Mouse (Mus musculus): ENCODE data around the gene Rpap1. TPM values are rescaled to one million over a fixed set of nuclear protein-coding genes. Genes with fewer than 3 reads are reported as not detected.

The Rpap1 gene
- polyA plus RNA-seq, 1 experiment from 2014 or later, result 23.9 TPM

GRCm38 (mm10) chr2:119798246-119798927 lies 11.1 kb upstream of the Rpap1 start:
- Histone ChIP-seq H3K9me3 (replicated peaks) (no peaks in the 10 kb centered on the region), H3K4me3 (peak overlapping the region; percentile 68; the same call in 1 of the 2 replicates), H3K36me3 (no peaks in the 10 kb centered on the region), H3K27me3 (replicated peaks) (peaks cover 20% of the 10 kb centered on the region; the same call in 1 of the 2 replicates), H3K4me2 (peak overlapping the region; percentile 97), H3K27ac (ENCODE audit: poor library complexity, severe bottlenecking) (0 out of 2 replicates have a peak overlapping the region, but pooled peaks have one; percentile 6), H3K4me1 (replicated peaks) (peaks cover 45% of the 10 kb centered on the region), H3K9ac (no peak overlapping the region)
- 10% methylated on average over 13 of the region's 13 CpGs for WGBS
- no peak for ATAC-seq (ENCODE audit: insufficient number of reproducible peaks, low FRiP score)

DNA sequence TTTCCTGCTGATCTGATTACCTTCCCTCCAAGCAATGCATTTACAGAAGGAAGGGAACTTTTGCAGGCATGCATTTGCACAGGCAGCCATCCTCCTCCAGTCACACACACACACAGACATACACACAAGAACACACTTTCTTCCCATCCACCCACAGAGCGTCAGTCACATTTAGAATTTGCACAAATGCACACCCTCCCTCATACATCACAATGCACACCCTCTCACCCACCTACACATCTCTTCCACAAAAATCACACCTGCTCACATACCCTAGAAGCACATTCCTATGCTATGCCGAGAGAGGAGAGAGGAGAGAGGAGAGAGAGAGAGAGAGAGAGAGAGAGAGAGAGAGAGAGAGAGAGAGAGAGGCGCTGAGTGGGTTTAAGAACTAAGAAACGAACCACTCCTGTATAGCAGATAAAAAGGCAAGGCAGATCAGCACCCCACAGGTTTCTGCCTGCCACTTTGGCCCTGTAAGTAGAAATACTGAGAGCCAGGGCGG lies 10.0 kb upstream of the Rpap1 start, which contains the start of gene Tyro3:
Tyro3 (plus strand) TSS at position 455 of the 505 bp plus-strand sequence.
- 56% methylated on average over 5 of the region's 5 CpGs for WGBS
- no peak for ATAC-seq (ENCODE audit: insufficient number of reproducible peaks, low FRiP score)
- 0 out of 2 replicates have a peak within 1 kb of the TSS, but pooled peaks have one; percentile 2 for H3K9ac ChIP-seq
- no peaks in the 10 kb centered on the region for H3K36me3 ChIP-seq
- H3K9me3 ChIP-seq (replicated peaks), result no peaks in the 10 kb centered on the region
- H3K4me2 ChIP-seq, result peak within 1 kb of the TSS; percentile 97; the same call in 1 of the 2 replicates
- H3K27me3 ChIP-seq (replicated peaks), result peaks cover 20% of the 10 kb centered on the region; the same call in 1 of the 2 replicates
- no peak within 1 kb of the TSS for H3K4me3 ChIP-seq
- peak within 1 kb of the TSS; percentile 6; the same call in 1 of the 2 replicates for H3K27ac ChIP-seq (ENCODE audit: poor library complexity, severe bottlenecking)
- H3K4me1 ChIP-seq (replicated peaks), result peaks cover 35% of the 10 kb centered on the region

DNA sequence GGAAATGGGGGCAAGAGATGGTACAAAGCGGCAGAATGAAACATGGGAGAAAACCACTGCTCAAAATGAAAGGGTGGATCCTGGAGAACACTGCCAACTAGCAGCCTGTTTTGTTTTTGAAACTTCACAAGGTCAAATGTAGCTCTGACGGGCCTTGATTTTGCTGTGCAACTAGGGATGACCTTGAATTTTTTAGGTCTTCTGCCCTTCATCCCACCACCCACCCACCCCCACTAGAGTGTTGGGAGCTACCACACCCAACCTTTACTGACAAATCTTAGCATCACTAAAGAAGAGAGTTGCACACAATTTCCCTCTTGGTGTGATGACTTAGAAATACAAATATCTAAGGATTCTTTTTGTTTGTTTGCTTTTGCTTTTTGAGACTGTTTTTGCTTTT lies 2.7 kb upstream of the Rpap1 start:
- Histone ChIP-seq H3K4me3 (no peak overlapping the region), H3K9me3 (replicated peaks) (no peaks in the 10 kb centered on the region), H3K9ac (no peak overlapping the region), H3K27me3 (replicated peaks) (no peaks in the 10 kb centered on the region), H3K4me1 (replicated peaks) (peaks cover 7% of the 10 kb centered on the region; the same call in 1 of the 2 replicates), H3K4me2 (no peak overlapping the region), H3K27ac (ENCODE audit: poor library complexity, severe bottlenecking) (no peak overlapping the region), H3K36me3 (no peaks in the 10 kb centered on the region)
- 82% methylated on average over 2 of the region's 2 CpGs for WGBS
- ATAC-seq (ENCODE audit: insufficient number of reproducible peaks, low FRiP score), result no peak

DNA sequence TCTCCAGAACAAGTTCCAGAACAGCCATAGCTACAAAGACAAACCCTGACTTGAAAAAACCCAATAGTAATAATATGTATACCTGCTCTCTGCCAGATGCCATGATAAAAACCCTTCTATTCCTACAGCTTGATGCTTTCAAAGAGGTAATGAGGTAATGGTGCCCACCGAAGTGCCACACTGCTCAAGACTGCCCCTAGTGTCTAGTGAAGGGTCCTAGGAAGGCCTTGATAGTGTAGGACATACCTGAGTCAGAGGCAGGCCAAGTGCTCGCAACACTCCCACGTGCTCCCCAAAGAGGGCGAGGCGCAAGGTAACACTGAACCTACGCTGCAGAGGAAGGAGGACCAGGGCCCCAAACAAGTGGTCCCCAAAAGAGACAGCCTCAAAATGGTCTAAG lies 20.1 kb downstream of the Rpap1 start:
- Histone ChIP-seq H3K4me2 (no peak overlapping the region), H3K9me3 (replicated peaks) (no peaks in the 10 kb centered on the region), H3K4me1 (replicated peaks) (no peaks in the 10 kb centered on the region), H3K36me3 (peaks cover 75% of the 10 kb centered on the region), H3K27me3 (replicated peaks) (peaks cover 5% of the 10 kb centered on the region), H3K4me3 (no peak overlapping the region), H3K9ac (no peak overlapping the region), H3K27ac (ENCODE audit: poor library complexity, severe bottlenecking) (no peak overlapping the region)
- WGBS, result 91% methylated on average over 6 of the region's 6 CpGs
- ATAC-seq (ENCODE audit: insufficient number of reproducible peaks, low FRiP score), result no peak

GRCm38 (mm10) chr2:119763924-119764323 lies 23.4 kb downstream of the Rpap1 start:
- no peak overlapping the region for H3K4me3 ChIP-seq
- H3K4me2 ChIP-seq, result no peak overlapping the region
- no peak overlapping the region for H3K27ac ChIP-seq (ENCODE audit: poor library complexity, severe bottlenecking)
- H3K36me3 ChIP-seq, result peaks cover 43% of the 10 kb centered on the region
- H3K9me3 ChIP-seq (replicated peaks), result no peaks in the 10 kb centered on the region
- H3K4me1 ChIP-seq (replicated peaks), result peaks cover 5% of the 10 kb centered on the region
- H3K9ac ChIP-seq, result no peak overlapping the region
- WGBS, result 63% methylated on average over 4 of the region's 4 CpGs
- ATAC-seq (ENCODE audit: insufficient number of reproducible peaks, low FRiP score), result no peak
- H3K27me3 ChIP-seq (replicated peaks), result peaks cover 32% of the 10 kb centered on the region

- Histone ChIP-seq H3K4me3 (no peak overlapping the region), H3K27me3 (replicated peaks) (peaks cover 49% of the 10 kb centered on the region), H3K27ac (ENCODE audit: poor library complexity, severe bottlenecking) (no peak overlapping the region), H3K36me3 (peaks cover 33% of the 10 kb centered on the region), H3K9me3 (replicated peaks) (no peaks in the 10 kb centered on the region), H3K4me2 (no peak overlapping the region), H3K4me1 (replicated peaks) (peaks cover 19% of the 10 kb centered on the region), H3K9ac (no peak overlapping the region)
- 51% methylated on average over 1 of the region's 1 CpGs for WGBS
- ATAC-seq (ENCODE audit: insufficient number of reproducible peaks, low FRiP score), result no peak
These were observed 25.1 kb downstream of the Rpap1 start for GRCm38 (mm10) chr2:119762276-119762675.

- peak within 1 kb of the TSS; percentile 96; the same call in 1 of the 2 replicates for H3K4me2 ChIP-seq
- no peak within 1 kb of the TSS for H3K27ac ChIP-seq (ENCODE audit: poor library complexity, severe bottlenecking)
- H3K36me3 ChIP-seq, result peaks cover 20% of the 10 kb centered on the region
- no peak within 1 kb of the TSS for H3K9ac ChIP-seq
- WGBS, result 8% methylated on average over 9 of the region's 9 CpGs
- H3K4me1 ChIP-seq (replicated peaks), result peaks cover 19% of the 10 kb centered on the region
- ATAC-seq (ENCODE audit: insufficient number of reproducible peaks, low FRiP score), result no peak
- H3K9me3 ChIP-seq (replicated peaks), result no peaks in the 10 kb centered on the region
- peak within 1 kb of the TSS; percentile 67 for H3K4me3 ChIP-seq
- peaks cover 66% of the 10 kb centered on the region for H3K27me3 ChIP-seq (replicated peaks)
These were observed 27.1 kb downstream of the Rpap1 start, which contains the start of gene Ltk for GRCm38 (mm10) chr2:119760251-119760650. Gene Ltk, minus strand, starts transcription at chr2:119760431.

DNA sequence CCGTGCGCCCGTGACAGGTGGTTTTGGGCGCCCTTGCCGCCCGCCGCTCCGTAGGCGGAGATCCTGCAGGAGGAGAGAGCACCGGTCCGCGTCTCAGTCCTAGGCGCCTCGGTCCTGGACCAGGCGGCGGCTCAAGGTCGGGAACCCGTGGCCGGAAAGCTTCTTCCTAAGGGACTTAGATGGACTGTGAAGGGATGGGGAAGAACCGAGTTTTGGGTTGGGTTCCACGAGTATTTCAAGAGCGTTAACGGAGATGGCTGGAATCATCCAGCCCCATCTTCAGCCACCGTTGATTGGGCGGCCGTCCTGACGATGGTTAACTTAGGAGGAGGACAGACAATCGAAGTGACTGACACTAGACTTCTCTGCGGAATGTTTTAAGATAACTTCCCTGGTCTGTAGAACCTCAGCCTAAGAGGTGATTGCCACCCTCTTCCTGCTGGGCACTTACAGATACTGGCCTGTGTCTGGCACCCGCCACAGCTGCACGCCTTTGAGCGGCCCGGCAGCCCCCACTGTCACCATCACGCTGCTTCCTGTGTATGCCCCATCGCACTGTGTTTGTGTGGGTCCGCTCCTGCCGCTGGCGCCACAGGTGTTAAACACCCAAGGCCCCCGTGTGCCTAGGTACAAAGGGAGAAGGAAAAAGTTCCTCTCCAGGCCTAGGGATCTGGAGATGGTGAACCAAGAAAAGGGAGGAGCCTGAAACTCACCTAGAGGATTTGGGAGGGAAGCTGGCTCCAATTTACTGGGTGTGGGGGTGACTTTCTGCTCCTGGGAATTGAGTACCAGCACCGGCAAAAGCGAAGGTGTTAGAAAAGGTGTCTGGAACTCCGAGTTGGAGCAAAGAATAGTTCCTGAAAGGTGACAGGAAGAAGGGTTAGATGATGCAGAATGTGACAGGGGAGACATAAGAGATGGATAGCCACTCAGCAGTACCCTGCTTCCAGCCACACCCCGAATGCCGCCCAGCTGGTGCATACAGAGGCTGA lies 28.2 kb downstream of the Rpap1 start:
- H3K4me1 ChIP-seq (replicated peaks), result peaks cover 19% of the 10 kb centered on the region
- ATAC-seq (ENCODE audit: insufficient number of reproducible peaks, low FRiP score), result no peak
- H3K36me3 ChIP-seq, result peaks cover 9% of the 10 kb centered on the region
- H3K9me3 ChIP-seq (replicated peaks), result no peaks in the 10 kb centered on the region
- no peak overlapping the region for H3K27ac ChIP-seq (ENCODE audit: poor library complexity, severe bottlenecking)
- WGBS, result 5% methylated on average over 44 of the region's 44 CpGs
- peak overlapping the region; percentile 65 for H3K9ac ChIP-seq
- H3K27me3 ChIP-seq (replicated peaks), result peaks cover 76% of the 10 kb centered on the region
- peak overlapping the region; percentile 67 for H3K4me3 ChIP-seq
- H3K4me2 ChIP-seq, result peak overlapping the region; percentile 96

DNA sequence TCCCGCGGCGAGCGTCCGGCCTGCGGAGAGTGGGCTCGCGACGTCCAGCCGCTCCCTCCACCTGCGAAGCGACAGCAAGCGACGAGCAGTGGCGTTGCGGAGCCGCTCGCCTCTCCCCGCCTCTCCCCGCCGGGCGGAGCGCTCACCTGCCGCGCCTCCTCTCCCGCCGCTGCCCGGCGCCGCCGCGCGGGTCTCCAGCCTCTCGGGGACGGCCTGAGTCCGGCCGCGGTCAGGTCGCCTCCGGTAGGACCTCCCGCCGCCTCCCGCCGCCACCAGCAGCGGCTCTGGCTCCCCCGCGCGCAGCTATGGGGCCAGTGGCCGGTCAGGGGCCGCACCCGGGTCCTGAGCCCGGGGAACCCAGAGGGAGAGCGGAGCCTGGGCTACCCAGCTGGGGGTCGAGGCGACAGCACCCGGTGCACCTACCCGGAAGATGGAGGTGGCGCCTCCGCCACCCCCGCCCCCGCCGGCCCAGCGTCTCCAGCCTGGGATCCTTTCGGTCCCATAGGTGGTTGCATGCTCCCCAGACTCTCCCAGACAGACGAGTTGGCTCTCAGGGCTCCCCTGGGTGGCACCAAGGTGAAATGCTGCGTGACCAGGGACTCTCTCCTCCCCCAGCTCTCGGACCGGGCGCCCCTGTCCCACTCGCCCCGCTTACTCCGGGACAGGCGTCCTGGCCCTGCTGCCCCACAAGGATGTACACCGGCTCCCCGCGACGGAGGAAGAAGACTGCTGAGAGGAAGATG lies 29.1 kb downstream of the Rpap1 start:
- Histone ChIP-seq H3K4me1 (replicated peaks) (peaks cover 19% of the 10 kb centered on the region), H3K36me3 (peaks cover under 1% of the 10 kb centered on the region), H3K4me3 (peak overlapping the region; percentile 67), H3K4me2 (peak overlapping the region; percentile 96), H3K9ac (peak overlapping the region; percentile 65), H3K9me3 (replicated peaks) (no peaks in the 10 kb centered on the region), H3K27me3 (replicated peaks) (peaks cover 84% of the 10 kb centered on the region), H3K27ac (ENCODE audit: poor library complexity, severe bottlenecking) (no peak overlapping the region)
- peak; percentile 33; the same call in 1 of the 2 replicates for ATAC-seq (ENCODE audit: insufficient number of reproducible peaks, low FRiP score)
- WGBS, result 1% methylated on average over 58 of the region's 77 CpGs

GRCm38 (mm10) chr2:119757601-119758100 lies 29.7 kb downstream of the Rpap1 start:
- Histone ChIP-seq H3K4me3 (peak overlapping the region; percentile 67), H3K4me2 (peak overlapping the region; percentile 96), H3K36me3 (no peaks in the 10 kb centered on the region), H3K27me3 (replicated peaks) (peaks cover 90% of the 10 kb centered on the region), H3K9ac (peak overlapping the region; percentile 65), H3K27ac (ENCODE audit: poor library complexity, severe bottlenecking) (no peak overlapping the region), H3K9me3 (replicated peaks) (no peaks in the 10 kb centered on the region), H3K4me1 (replicated peaks) (peaks cover 19% of the 10 kb centered on the region)
- 2% methylated on average over 31 of the region's 31 CpGs for WGBS
- peak; percentile 13; the same call in 1 of the 2 replicates for ATAC-seq (ENCODE audit: insufficient number of reproducible peaks, low FRiP score)
